Mouse (Mus musculus) ES-E14 (cell line): ENCODE results near the gene Lrrc4.

ENCODE experiments used
- HCFC1 ChIP-seq: IDR thresholded peaks from 2 replicates; pipeline ENCODE4 v1.6.1; 2012; ENCODE audit warnings: low read length, inconsistent platforms, borderline replicate concordance; ENCODE audit not compliant: insufficient read depth
- ZNF384 ChIP-seq: IDR thresholded peaks from 2 replicates; pipeline ENCODE4 v1.6.1; 2012; ENCODE audit warnings: low read depth, low read length, inconsistent platforms

DNA sequence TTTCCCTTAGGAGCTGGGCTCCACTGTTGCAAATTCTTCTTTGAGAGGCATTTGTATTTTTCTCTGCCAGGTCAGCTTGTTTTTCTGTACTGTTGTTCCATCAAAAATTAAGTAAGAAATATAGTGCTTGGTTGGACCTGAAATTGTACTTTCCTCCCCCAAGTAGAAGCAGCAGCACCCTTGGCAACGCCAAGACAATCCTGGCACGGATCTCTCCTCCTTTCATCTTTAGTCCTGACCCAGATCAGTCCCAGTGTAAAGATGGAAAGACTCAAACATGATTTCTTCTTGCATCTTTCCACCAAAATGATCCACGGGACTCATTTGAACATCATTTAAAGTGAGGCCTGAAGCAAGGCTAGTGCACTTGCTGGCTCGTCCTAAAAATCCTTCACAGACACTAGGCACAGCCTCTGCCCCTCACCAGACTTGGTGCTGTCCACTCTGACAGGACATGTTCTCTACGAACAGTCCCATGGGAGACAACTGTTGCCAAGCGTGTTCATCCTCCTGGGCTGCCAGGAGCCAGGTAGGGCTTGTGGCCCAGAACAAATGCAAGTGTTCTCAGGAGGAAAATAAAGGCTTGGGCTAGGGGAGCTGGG lies 27.8 kb downstream of the Lrrc4 start:
- no peak for TF ChIP-seq HCFC1
- no peak for TF ChIP-seq ZNF384
